Mouse (Mus musculus): Measurements from ENCODE around the gene Cela1. TPM values are rescaled to one million over a fixed set of nuclear protein-coding genes. Genes with fewer than 3 reads are reported as not detected.

Gene Cela1
- not detected for total RNA-seq (2021)
- long read RNA-seq, experiment 1: 0 reads
- long read RNA-seq, experiment 2, partial matches to known transcripts: 1 of 1 reads
- long read RNA-seq, experiment 2, other reads (novel, unspliced or antisense): 0 of 1 reads

DNA sequence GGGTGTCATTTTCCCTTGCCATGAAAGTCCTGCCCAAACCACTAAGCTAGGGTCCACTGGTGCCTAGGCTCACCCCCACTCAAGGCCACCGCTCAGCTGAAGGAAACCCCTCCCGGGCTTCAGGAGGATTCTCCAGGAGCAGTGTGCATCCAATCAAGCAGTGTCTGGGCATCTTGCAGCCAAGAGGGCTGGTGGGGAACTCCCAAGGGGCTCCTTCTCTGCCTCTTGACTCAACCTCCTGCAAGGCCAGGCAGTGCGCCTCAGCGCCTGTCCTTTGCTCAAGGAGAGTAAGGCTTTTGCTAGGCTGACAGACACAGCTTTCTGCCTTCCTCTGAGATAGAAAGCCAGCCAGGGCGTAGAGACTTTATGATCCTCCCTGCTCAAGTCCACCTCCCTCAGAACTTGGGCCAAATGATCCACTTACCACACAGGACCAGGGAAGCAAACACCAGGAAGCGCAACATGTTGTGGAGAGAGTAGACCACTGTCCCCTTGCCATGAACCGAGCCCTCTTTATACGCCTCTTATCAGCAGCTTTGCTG is at the start of gene Cela1:
TSS of gene Cela1 (minus strand) at position 492 of the 542 bp plus-strand sequence.
- no peak within 1 kb of the TSS for H3K4me3 ChIP-seq
- no peak for TF ChIP-seq CTCF (IDR thresholded peaks at IDR 0.05)
- no peak within 1 kb of the TSS for H3K27ac ChIP-seq
- DNase-seq: no peak
- intact Hi-C loops (cut with DNase I): no loop called here

- intact Hi-C loops (cut with DNase I): no loop called here
- DNase-seq: no peak
- TF ChIP-seq CTCF (IDR thresholded peaks at IDR 0.05): no peak
- H3K27ac ChIP-seq: no peak overlapping the region
- H3K4me3 ChIP-seq: no peak overlapping the region
Observed at GRCm38 (mm10) chr15:100735953-100736300, 48.2 kb upstream of the Cela1 start.

DNA sequence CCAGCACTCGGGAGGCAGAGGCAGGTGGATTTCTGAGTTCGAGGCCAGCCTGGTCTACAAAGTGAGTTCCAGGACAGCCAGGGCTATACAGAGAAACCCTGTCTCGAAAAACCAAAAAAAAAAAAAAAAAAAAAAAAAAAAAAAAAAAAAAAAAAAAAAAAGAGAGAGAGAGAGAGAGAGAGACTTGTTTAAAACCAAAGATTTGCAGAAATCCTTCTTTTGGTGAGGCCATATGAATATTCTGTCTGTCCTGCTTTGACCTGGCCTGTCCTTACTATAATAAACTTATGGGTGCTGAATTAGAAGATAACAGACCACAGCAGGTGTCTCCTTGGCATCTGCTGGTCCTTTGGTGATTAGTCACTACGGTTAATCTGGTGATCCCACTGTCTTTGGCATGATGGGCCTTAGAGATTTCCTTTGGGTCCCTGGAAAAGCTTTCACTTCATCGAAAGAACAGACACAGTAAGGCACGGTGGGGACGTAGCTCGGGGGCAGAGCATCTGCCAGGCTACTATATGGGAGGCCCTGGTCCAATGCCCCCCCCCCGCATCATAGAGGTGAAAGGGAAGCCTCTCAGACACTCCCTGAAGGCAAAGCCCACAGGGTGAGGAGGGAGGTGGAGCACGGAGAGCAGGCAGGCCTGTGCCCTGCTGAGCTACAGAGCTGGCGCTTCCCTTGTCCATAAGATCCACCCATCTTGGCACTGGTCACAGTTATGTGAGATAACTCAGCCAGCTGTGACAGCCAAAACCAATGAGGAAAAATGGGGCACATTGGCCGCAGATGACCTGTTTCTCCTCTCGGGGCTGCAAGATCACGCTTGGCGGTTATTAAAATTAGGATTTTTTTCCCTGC is 47.6 kb upstream of the Cela1 start:
- Histone ChIP-seq H3K4me3 (no peak overlapping the region), H3K27ac (no peak overlapping the region)
- TF ChIP-seq CTCF (IDR thresholded peaks at IDR 0.05): no peak
- intact Hi-C loops (cut with DNase I): no loop called here
- no peak for DNase-seq

GRCm38 (mm10) chr15:100732580-100732979 is 44.9 kb upstream of the Cela1 start:
- Histone ChIP-seq H3K4me3 (no peak overlapping the region), H3K27ac (no peak overlapping the region)
- DNase-seq: no peak
- TF ChIP-seq CTCF (IDR thresholded peaks at IDR 0.05): no peak
- intact Hi-C loops (cut with DNase I): no loop called here

- intact Hi-C loops (cut with DNase I): no loop called here
- no peak overlapping the region for H3K4me3 ChIP-seq
- no peak for DNase-seq
- H3K27ac ChIP-seq: no peak overlapping the region
- TF ChIP-seq CTCF (IDR thresholded peaks at IDR 0.05): no peak
Observed at GRCm38 (mm10) chr15:100731081-100731480, 43.4 kb upstream of the Cela1 start.

GRCm38 (mm10) chr15:100729281-100729985 is 41.7 kb upstream of the Cela1 start, which contains the start of gene Galnt6:
Gene Galnt6 (minus strand): TSS chr15:100729376.
- peak within 1 kb of the TSS; percentile 55 for H3K4me3 ChIP-seq
- intact Hi-C loops (cut with DNase I): no loop called here

GRCm38 (mm10) chr15:100728586-100728985 is 40.9 kb upstream of the Cela1 start:
- TF ChIP-seq CTCF (IDR thresholded peaks at IDR 0.05): no peak
- Histone ChIP-seq H3K27ac (no peak overlapping the region), H3K4me3 (peak overlapping the region; percentile 55)
- intact Hi-C loops (cut with DNase I): no loop called here
- no peak for DNase-seq

More at GRCm38 (mm10) chr15:100729281-100729985, 41.7 kb upstream of the Cela1 start, which contains the start of gene Galnt6:
- no peak within 1 kb of the TSS for H3K27ac ChIP-seq
- peak; percentile 31 for DNase-seq
- no peak for TF ChIP-seq CTCF (IDR thresholded peaks at IDR 0.05)

DNA sequence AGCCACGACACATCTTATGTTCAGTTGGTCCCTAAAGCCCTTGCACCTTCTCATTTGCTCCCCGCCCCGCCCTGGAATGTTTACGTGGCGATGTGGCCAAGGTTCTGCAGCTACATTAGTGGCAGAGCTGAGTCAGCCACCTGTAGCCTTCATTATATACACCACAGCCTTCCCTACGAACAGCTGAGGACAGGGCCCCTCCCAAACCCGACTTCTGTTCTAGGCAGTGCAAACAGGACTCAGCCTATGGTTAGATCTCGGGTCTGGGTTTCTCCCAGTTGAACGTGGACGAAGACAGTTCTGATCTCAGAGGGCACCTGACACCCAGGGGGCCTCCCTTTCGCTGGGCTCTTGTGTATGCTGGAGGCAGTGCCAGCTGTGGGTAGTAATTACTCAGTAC is 40.1 kb upstream of the Cela1 start:
- H3K27ac ChIP-seq: no peak overlapping the region
- no peak overlapping the region for H3K4me3 ChIP-seq
- no peak for DNase-seq
- intact Hi-C loops (cut with DNase I): no loop called here
- no peak for TF ChIP-seq CTCF (IDR thresholded peaks at IDR 0.05)

GRCm38 (mm10) chr15:100726721-100727120 is 39.0 kb upstream of the Cela1 start:
- no peak for DNase-seq
- no peak overlapping the region for H3K27ac ChIP-seq
- H3K4me3 ChIP-seq: no peak overlapping the region
- no peak for TF ChIP-seq CTCF (IDR thresholded peaks at IDR 0.05)
- intact Hi-C loops (cut with DNase I): no loop called here

GRCm38 (mm10) chr15:100723505-100723904 is 35.8 kb upstream of the Cela1 start:
- H3K4me3 ChIP-seq: no peak overlapping the region

DNA sequence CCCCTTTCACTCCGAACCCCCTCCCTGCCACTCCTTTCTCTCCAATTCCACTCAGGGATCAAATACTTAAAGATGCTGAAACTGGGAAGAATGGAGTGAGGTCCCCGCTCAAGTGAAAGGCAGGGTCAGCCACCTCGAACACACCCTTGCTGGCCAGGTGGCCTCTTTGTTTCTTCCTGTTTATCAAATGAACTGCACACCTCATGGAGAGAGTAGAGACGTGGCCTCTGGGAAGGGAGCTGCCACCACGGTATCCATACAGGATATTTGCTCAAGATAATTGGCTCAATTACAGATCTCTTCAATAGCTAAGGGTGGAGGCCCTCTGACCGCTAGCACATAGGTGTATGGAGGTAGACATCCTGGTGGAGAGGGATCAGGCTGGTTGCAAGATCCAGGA is 34.8 kb upstream of the Cela1 start:
- no peak overlapping the region for H3K4me3 ChIP-seq
- DNase-seq: no peak
- no peak for TF ChIP-seq CTCF (IDR thresholded peaks at IDR 0.05)
- no peak overlapping the region for H3K27ac ChIP-seq
- intact Hi-C loops (cut with DNase I): no loop called here

More at GRCm38 (mm10) chr15:100723505-100723904, 35.8 kb upstream of the Cela1 start:
- no peak for DNase-seq
- no peak for TF ChIP-seq CTCF (IDR thresholded peaks at IDR 0.05)
- intact Hi-C loops (cut with DNase I): no loop called here
- no peak overlapping the region for H3K27ac ChIP-seq

GRCm38 (mm10) chr15:100722026-100722425 is 34.3 kb upstream of the Cela1 start:
- DNase-seq: no peak
- TF ChIP-seq CTCF (IDR thresholded peaks at IDR 0.05): no peak
- intact Hi-C loops (cut with DNase I): no loop called here
- Histone ChIP-seq H3K4me3 (no peak overlapping the region), H3K27ac (no peak overlapping the region)

GRCm38 (mm10) chr15:100721445-100721844 is 33.7 kb upstream of the Cela1 start:
- TF ChIP-seq CTCF (IDR thresholded peaks at IDR 0.05): no peak
- intact Hi-C loops (cut with DNase I): no loop called here
- Histone ChIP-seq H3K27ac (no peak overlapping the region), H3K4me3 (no peak overlapping the region)
- no peak for DNase-seq
